Mouse (Mus musculus): ENCODE results near the gene Tigit. TPM values are rescaled to one million over a fixed set of nuclear protein-coding genes. Genes with fewer than 3 reads are reported as not detected.

The Tigit gene
- total RNA-seq, 2 experiments from 2014 or later = not detected

DNA sequence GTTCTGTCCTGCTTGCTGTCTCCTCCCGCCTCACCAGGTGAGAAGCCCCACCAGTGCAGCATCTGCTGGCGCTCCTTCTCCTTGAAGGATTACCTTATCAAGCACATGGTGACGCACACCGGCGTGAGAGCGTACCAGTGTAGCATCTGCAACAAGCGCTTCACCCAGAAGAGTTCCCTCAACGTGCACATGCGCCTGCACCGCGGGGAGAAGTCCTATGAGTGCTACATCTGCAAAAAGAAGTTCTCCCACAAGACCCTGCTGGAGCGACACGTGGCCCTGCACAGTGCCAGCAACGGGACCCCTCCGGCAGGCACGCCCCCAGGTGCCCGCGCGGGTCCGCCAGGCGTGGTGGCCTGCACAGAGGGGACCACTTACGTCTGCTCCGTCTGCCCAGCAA is 45.7 kb downstream of the Tigit start:
- DNase-seq = no peak

GRCm38 (mm10) chr16:43617346-43617745 is 46.6 kb downstream of the Tigit start:
- DNase-seq = no peak

GRCm38 (mm10) chr16:43616348-43616747 is 47.6 kb downstream of the Tigit start:
- no peak for DNase-seq

DNA sequence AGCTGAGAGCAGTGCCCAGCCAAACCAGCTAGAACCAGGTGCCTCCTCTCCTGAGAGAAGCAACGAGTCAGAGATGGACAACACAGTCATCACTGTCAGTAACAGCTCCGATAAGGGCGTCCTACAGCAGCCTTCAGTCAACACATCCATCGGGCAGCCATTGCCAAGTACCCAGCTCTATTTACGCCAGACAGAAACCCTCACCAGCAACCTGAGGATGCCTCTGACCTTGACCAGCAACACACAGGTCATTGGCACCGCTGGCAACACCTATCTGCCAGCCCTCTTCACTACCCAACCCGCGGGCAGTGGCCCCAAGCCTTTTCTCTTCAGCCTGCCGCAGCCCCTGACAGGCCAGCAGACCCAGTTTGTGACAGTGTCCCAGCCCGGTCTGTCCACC is 53.6 kb downstream of the Tigit start:
- peak; percentile 35 for DNase-seq

DNA sequence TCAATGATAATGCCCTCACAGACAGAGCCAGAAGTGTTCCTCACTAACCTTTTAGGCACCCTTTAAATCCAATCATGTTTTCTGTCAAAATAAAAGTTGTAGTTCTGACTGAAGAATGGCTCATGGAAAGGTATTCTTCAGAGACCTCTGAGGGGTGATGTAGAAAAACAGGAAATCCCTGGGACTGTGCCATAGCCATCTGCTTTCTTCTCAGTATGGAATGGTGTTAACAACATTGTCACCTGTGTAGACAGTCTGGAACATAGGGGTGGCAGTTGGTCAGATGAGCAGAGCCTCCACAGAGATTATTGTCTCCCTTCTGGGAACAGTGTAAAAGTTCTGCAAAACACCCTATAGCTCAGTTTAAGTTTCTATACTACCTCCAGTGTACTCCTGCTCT is 55.9 kb downstream of the Tigit start:
- no peak for DNase-seq

DNA sequence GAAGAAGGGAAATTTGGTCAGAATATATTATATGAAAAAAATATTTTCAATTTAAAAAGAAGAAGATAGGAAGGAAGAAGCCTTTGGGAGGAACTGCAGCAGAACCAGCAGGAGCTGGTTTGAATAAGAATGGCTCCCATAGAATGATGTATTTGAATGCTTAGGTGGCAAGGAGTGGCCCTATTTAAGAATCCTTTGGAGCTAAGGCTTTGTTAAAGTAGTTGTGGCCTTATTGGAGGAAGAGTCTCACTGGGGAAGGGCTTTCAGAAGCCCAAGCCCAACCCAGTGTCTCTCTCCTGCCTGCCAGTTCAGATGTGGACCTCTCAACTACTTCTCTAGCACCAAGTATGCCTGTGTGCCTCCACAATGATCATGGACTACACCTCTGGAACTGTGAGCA is 56.9 kb downstream of the Tigit start:
- no peak for DNase-seq

GRCm38 (mm10) chr16:43604399-43605013 is 59.4 kb downstream of the Tigit start:
- DNase-seq = no peak

GRCm38 (mm10) chr16:43603591-43604141 is 60.3 kb downstream of the Tigit start:
- DNase-seq = no peak

GRCm38 (mm10) chr16:43602573-43602972 is 61.4 kb downstream of the Tigit start:
- no peak for DNase-seq

DNA sequence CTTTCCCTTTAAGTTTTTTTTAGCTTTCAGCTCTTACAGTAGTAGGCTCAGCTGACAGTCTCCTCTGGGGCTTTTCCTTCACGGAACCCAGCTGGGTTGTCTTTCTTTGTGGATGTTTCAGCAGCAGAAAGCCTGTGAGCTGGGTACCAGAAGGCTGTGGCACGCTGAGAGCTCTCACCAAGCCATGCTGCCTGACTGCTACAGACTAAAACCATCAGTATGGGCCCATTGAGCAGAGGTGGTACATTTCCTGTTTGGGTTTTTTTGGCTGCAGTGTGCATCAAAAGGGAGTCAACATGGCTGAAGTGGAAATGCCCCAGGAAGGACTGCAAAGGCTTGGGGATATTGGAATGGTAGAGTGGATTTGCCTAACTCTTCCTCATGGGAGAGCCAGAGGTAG is 64.2 kb downstream of the Tigit start:
- DNase-seq = no peak

Small RNAs within 50 kb of the gene (microRNA-seq; reads per million reads assigned to microRNA genes)
- 0 reads per million in 2 experiments for gene Mir568

Other genes starting within 250 kb of the Tigit start
- not detected for gene Drd3, start 89.9 kb upstream of the Tigit start, total RNA-seq (2021)
- 1 to 10 TPM; 1.2 to 2.0 TPM for gene Ccdc191, start 225.7 kb upstream of the Tigit start, total RNA-seq (2021)